Mouse (Mus musculus) brown adipose tissue, adult 24 weeks (tissue): Measurements from ENCODE around the gene Zfp334. TPM values are rescaled to one million over a fixed set of nuclear protein-coding genes. Genes with fewer than 3 reads are reported as not detected.
A peak's percentile ranks its signal among the peaks of the same experiment; 100 is the strongest.

Source experiments
- H3K27ac ChIP-seq: fragments of 200-500 bp; replicated peaks from 2 replicates; pipeline ENCODE4 v1.5.1; 2012; ENCODE audit warnings: low read depth, mild to moderate bottlenecking, low read length
- H3K4me1 ChIP-seq: fragments of 200-500 bp; 2 replicates; pipeline ENCODE4 v1.6.1; 2012; ENCODE audit warnings: low read length, mixed read lengths; ENCODE audit not compliant: control insufficient read depth, insufficient read depth, insufficient read length
- H3K4me3 ChIP-seq: fragments of 200-500 bp; 2 replicates; pipeline ENCODE4 v1.5.1; 2012; ENCODE audit warnings: low read depth, mild to moderate bottlenecking, low read length, moderate library complexity; ENCODE audit not compliant: insufficient read depth
- polyA plus RNA-seq: library from polyadenylated mRNA; stranded (reverse); fragments of >200 nt; gene quantifications from 2 replicates; pipeline ENCODE4 v1.2.4, GENCODE M21; 2012; ENCODE audit not compliant: missing spikeins, insufficient read depth, insufficient read length

Gene Zfp334
- polyA plus RNA-seq, 1 experiment: 0.67 TPM

DNA sequence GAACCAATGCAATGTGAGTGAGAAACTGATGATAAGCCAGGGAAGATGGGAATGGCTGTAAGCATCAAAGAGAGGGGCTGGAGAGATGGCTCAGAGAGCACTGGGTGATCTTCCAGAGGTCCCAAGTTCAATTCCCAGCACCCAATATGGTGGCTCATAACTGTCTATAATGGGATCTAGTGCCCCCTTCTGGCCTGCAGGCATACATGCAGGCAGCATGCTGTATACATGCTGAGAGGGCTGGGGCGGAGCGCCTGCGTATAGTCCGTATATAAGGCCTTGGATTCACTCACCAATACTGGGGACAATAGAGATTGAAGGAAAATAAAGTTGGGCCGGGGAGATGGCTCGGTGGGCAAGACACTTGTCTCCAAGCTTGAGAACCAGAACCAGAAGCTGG, 24.8 kb downstream of the Zfp334 start:
- Histone ChIP-seq H3K4me1 (no peaks in the 10 kb centered on the region), H3K4me3 (no peak overlapping the region), H3K27ac (no peak overlapping the region)

DNA sequence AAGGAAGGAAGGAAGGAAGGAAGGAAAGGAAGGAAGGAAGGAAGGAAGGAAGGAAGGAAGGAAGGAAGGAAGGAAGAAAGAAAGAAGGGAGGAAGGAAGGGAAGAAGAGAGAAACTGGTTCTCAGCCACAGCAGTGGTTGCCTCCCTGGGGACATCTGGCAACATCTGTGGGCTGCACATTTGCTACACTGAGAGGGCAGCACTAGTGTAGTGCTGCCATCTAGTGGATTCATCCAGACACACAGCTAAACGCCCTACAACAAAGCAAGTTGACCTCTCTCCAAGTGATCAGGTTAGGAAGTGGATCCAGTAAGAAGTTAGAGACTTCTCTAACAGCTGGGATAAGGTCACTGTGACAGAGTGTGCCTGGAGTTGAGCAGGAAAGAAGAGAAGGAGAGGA, 27.2 kb downstream of the Zfp334 start:
- Histone ChIP-seq H3K27ac (no peak overlapping the region), H3K4me1 (no peaks in the 10 kb centered on the region), H3K4me3 (no peak overlapping the region)

DNA sequence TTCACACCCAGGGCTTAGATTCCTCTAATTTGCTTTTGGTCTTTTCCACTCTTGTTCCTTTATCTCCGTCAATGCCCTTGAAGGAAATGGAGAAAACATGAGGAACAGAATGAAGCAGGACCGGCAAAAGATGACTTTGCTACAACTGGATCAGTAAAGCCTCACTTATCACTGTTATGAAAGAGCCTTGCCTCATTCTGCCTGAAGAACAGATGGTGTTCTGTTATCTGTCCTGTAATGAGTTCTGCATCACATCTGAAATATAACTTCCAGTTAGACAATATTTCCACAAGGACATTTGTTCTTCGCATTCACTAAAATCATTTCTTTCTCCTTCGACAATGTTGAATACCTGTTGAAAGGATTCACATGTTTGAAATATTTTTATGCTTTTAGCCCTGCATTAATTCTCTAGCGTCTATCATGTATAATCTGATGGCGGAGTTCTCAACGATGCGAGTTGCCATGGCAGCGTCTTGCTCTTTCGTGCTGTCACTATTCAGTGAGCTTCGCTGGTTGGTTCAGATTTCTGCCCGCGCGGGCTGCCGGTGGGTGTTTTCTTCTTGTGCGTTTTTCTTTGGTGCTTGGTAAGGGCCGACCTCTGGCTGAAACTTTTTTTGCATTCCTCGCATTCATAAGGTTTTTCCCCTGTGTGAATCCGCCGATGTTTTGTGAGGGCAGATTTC, 36.1 kb downstream of the Zfp334 start:
- H3K4me1 ChIP-seq: no peaks in the 10 kb centered on the region
- no peak overlapping the region for H3K4me3 ChIP-seq
- no peak overlapping the region for H3K27ac ChIP-seq

DNA sequence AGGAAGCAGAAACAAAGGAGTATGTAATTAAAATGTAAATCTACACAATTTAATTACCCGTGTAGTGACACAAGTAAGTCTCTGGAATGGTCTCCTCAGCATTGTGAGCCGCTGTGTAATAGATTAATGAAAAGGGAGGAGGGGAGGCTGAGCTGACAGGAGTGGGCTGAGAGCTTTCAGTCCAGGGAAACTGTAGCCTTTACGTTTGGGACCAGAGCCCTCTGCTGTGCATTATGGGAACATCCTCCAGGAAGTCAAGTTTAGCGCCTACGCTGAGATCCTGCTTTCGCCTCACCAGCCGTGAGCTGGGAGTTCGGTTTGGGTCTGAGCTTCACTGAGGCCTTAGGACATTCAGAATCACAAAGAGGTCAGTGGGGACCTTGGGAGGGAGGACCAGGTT, 38.6 kb downstream of the Zfp334 start:
- no peaks in the 10 kb centered on the region for H3K4me1 ChIP-seq
- no peak overlapping the region for H3K4me3 ChIP-seq
- no peak overlapping the region for H3K27ac ChIP-seq

DNA sequence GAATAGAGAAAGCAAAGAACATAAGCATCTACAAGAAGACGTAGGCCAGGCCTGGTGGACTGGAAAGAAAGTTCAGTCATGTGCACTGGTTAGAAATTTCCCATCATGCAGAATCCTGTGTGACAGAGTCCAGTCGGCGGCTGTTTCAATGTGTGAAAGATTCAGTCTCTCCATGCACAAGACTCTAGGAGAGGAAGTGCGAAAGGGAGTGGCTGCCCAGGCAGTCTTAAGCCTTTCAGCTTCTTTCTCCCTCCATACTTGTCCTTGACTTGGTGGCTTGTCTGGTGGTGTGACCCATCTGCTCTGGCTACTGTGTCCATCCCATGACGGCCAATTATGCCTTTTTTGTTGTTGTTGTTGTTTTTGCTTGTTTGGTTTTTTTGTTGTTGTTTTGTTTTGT, 41.9 kb downstream of the Zfp334 start:
- Histone ChIP-seq H3K27ac (no peak overlapping the region), H3K4me1 (no peaks in the 10 kb centered on the region), H3K4me3 (no peak overlapping the region)

DNA sequence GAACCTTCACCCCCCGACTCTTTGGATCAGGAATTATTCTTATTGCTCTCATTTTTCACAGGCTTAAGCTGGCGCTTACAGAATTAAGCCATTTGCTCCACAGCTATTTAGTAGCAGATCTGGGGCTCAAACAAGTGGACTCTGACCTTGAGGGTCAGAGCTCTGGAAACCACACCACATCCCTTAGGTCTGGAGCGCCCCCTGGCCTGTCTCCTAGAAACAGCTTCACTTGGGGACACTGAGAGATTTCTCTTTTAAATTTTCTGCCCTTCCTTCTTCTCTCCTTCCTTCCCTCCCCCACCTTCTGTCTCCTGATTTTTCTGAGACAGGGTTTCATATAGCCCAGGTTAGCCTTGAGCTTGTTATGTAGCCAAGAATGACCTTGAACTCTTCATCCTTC, 50.9 kb downstream of the Zfp334 start:
- Histone ChIP-seq H3K4me1 (no peaks in the 10 kb centered on the region), H3K4me3 (no peak overlapping the region), H3K27ac (no peak overlapping the region)

DNA sequence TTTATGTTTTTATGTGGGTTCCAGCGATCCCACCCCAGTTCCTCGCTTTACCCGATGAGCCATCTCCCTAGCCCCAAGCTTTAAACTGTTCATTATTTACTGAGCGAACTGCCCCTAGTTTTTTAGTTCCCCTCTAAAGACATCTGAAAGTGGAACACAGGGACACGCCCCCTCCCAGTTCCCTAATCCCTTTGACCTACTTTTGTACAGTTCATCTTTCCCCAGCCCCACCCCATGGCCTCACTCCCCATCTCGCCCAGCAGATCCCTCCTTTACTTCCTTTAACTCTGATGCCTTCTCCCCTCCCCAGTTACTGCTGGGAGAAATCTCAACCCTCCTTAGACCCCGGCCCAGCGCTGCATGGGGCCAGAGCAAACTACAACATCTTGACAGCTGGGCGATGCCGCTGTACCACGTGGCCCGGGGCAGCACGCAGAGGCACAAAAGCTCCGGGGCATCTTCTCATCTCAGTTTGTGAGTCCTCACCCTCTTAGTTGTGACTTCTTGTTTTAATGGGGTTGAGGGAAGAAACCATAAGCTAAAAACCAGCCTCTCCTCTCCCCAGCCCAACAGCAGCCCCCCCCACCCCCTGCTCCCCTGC, 55.3 kb downstream of the Zfp334 start:
- Histone ChIP-seq H3K4me3 (0 out of 2 replicates have a peak overlapping the region, but pooled peaks have one; percentile 26), H3K27ac (peak overlapping the region; percentile 30; the same call in 1 of the 2 replicates), H3K4me1 (no peaks in the 10 kb centered on the region)

DNA sequence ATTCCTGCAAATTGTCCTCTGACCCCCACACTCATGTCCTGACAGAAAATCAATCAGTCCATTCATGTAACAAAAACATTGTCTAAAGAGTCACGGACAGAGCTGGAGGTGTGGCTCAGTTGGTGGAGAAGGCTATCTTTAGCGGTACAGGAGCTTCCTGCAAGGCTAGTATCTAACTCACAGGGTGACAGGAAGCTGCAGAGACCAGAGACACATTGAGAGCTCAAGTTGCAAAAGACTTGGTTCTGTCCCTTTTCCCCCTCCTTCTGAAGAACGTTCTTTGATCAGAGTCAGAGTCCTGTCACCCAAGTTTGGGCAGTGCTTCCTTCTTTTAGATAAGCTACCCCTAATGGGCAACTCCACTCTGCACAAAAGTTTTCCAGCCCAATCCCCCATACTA, 58.4 kb downstream of the Zfp334 start:
- H3K27ac ChIP-seq: no peak overlapping the region

DNA sequence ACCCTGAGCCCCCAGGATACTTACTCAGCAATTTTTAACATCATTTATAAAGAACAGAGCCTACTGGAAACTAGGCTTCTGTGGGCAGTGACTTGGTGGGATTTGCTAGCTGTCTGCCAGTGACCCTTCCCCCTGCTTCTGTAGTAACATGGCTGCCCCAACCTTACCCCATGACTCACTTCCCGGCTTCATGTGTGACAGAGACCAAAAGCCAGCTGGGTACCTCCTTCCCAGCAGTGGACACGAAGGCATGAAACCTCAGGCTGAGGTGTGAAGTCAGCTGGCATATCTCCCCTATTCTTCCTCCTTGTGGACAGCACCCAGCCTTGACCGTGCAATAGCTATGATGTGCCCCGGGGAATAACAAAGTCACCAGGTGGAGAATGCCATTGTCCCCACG, 59.3 kb downstream of the Zfp334 start:
- H3K27ac ChIP-seq: no peak overlapping the region
- H3K4me3 ChIP-seq: no peak overlapping the region
- peaks cover 17% of the 10 kb centered on the region for H3K4me1 ChIP-seq

More for the DNA sequence above, 58.4 kb downstream of the Zfp334 start:
- Histone ChIP-seq H3K4me1 (peaks cover 9% of the 10 kb centered on the region), H3K4me3 (no peak overlapping the region)

DNA sequence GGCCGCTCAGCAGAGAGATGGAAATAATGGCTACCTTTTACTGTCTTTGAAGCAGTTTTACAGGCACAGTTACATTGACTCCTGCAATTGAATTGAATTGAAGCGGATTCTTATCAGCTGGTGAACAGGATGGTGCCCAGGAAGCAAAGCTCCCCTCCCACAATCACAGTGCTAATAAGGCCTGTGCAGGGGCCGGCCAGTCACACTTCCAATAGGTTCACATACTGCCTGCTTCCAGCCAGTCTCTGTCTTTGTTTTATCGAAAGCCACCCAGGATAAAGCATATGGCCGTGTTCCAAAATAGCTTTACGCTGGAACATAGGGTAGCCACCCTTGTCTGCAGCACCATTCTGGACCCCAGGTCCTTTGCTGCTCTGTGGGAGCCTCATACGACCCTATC, 60.7 kb downstream of the Zfp334 start:
- Histone ChIP-seq H3K4me3 (peak overlapping the region; percentile 70), H3K27ac (no peak overlapping the region), H3K4me1 (peaks cover 23% of the 10 kb centered on the region)

DNA sequence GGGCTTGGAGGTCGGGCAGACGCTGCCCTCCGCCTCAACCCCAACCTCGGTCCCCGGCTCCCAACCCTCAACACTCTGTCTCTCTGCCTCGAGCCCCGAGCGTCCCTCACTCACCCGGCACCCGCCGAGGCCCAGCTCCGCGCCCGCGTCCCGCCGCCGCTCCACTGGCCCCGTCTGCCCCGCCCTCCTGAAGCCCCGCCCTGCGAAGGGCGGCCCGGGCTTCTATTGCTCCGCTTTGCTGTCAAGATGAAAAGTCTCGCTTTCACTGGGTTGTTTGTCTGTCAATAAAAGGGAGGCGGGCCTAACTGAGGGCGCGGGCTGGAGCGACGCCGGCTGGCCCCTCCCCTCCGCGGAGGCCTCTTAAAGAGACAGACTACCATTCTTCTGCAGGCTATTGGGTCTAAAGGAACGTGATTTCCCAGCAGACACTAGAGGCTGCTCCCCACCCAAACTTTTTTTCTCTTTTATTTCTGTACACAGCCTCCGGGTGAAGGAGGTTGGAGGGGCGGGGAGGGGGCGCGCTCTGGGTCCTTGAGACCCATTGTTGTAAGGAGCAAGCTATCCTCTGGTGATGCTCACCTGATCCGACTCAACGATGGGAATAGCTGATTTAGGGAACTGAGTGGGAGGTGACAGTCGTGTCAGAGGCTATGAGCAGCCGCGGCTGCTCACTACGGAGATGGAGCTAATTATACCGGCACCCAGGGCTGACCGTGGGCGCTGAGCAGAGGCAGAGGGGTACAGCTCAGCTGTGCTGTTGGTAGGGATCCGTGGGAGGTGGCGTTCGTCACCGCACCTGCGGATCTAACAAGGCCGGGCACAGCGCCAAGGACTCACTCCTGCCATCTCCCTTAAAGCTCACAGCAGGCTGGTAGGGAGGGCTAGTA, 61.5 kb downstream of the Zfp334 start, which contains the start of gene Elmo2:
Elmo2 (minus strand) TSS at position 176 of the 887 bp plus-strand sequence.
- peak within 1 kb of the TSS; percentile 90 for H3K4me3 ChIP-seq
- peak within 1 kb of the TSS; percentile 23 for H3K27ac ChIP-seq
- H3K4me1 ChIP-seq: peaks cover 31% of the 10 kb centered on the region

DNA sequence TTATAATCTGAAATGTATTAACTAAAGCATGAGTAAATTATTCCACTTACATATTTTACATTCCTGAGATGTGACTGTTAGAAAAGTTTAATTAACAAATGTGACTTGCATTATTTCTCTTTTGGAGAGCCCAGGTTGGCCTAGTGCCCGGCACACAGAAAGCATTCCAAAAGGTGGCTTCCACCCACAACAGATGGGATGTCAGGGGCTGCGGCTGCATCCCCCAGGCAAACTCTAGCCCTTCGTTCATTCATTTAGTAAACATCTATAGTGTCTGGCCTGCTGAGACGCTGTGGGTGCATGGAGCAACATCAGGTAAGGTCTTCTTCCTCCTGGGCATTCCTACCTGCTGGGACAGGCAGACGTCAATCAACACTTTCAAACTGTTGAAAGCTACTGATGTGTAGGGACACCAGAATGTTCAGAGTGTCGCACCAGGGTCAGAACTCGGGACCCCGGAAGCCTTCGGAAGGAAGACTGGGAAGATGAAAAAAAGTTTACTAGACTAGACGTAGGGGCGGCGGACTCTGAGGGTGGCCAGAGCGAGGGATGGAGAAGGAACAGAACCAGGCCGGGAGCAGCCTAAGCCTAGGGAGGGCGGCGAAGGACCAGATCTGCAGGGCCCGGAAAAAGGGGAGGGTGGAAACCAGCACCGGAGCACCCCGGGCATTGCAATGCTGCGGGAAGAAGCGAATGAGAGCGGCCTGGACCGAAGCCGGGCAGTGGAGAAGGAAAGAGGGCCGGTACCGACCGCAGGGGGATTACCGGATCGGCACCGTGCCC, 62.3 kb downstream of the Zfp334 start:
- Histone ChIP-seq H3K4me3 (peak overlapping the region; percentile 90), H3K27ac (peak overlapping the region; percentile 18), H3K4me1 (peaks cover 38% of the 10 kb centered on the region)
